Mouse (Mus musculus): Measurements from ENCODE around the gene Wfs1. TPM values are rescaled to one million over a fixed set of nuclear protein-coding genes. Genes with fewer than 3 reads are reported as not detected.
"Not testable (repeated sequence)": the region's sequence is repeated elsewhere in the genome, so short reads cannot be mapped to it uniquely, and the experiment has no call there.

Gene Wfs1
- polyA plus RNA-seq, 1 experiment from 2014 or later: 10.9 TPM

DNA sequence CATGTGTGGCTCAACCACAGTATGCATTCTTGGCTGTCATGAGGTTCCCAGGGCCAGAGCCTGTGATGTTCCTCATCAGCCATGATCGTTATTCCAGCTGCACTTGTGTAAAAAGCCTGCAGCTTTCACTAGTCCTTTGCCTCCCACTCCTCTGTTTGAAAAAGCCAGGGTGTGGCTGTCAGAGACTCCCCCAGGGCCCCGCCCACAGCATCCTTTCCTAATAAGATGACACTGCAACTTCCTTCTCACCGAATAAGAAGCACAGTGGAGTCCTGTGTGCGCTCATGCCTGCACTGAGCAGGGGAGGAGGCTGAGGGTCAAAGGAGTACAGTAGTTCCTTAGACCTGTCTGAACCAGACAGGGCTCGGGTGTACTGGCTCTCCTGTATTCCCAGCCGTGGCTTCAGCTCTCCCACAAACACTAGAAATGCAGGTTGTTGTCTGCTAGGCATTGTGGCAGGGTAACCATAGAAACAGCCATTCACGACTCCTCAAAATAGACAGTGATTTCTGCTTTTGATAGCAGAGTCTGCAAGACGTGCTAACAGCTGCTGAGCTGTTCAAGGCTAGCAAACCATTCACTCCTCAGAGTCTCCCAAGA lies 43.8 kb downstream of the Wfs1 start:
- Histone ChIP-seq H3K9ac (no peak overlapping the region), H3K9me3 (no peaks in the 10 kb centered on the region), H3K27ac (no peak overlapping the region), H3K4me2 (replicated peaks) (no peak overlapping the region), H3K4me1 (no peaks in the 10 kb centered on the region), H3K27me3 (peaks cover 15% of the 10 kb centered on the region; the same call in 1 of the 2 replicates), H3K4me3 (no peak overlapping the region), H3K36me3 (no peaks in the 10 kb centered on the region)
- WGBS: 62% methylated on average over 8 of the region's 8 CpGs
- ATAC-seq (ENCODE audit: low FRiP score, low read depth): no peak

DNA sequence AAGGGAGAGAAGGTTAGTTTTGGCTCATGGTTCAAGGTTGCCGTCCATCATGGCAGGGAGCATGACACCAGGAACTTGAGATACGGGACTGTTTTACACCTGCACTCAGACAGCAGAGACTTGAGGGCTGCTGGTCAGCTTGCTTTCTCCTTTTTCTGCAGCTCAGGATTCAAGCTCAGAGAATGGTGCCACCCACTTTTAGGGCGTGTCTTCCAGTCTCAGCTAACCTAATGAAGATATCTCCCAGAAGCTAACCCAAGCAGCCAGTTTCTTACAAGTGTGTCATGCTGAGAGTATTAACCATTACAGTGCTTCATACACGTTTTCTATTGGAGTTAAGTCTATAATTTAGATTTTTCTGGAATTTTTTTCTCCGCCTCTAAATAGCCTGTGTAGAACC lies 44.5 kb downstream of the Wfs1 start:
- WGBS: 58% methylated on average over 5 of the region's 5 CpGs

DNA sequence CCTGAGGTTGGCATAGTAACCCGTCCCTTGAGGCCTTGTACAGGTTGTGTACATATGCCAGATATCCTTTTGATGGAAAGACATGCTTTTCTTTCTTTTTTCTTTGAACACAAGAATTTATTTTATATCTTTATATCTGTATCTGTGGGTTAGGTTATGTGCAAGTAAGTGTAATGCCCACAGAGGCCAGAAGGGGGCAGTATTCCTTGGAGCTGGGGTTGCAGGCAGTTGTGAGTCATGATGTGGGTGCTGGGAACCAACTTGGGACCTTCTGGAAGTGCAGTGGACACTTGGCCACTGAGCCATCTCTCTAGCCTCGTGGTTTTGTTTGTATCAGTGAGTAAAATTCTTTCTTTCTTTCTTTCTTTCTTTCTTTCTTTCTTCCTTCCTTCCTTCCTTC lies 46.6 kb downstream of the Wfs1 start:
- 84% methylated on average over 2 of the region's 2 CpGs for WGBS
- no peak overlapping the region for H3K27ac ChIP-seq
- H3K4me3 ChIP-seq: no peak overlapping the region
- no peaks in the 10 kb centered on the region for H3K4me1 ChIP-seq
- H3K36me3 ChIP-seq: no peaks in the 10 kb centered on the region
- no peak for ATAC-seq (ENCODE audit: low FRiP score, low read depth)
- no peak overlapping the region for H3K9ac ChIP-seq
- H3K4me2 ChIP-seq (replicated peaks): no peak overlapping the region
- peaks cover 10% of the 10 kb centered on the region; the same call in 1 of the 2 replicates for H3K27me3 ChIP-seq
- no peaks in the 10 kb centered on the region for H3K9me3 ChIP-seq

More for the DNA sequence above, 44.5 kb downstream of the Wfs1 start:
- no peaks in the 10 kb centered on the region for H3K9me3 ChIP-seq
- no peak overlapping the region for H3K9ac ChIP-seq
- no peaks in the 10 kb centered on the region for H3K36me3 ChIP-seq
- no peak overlapping the region for H3K4me2 ChIP-seq (replicated peaks)
- peaks cover 15% of the 10 kb centered on the region; the same call in 1 of the 2 replicates for H3K27me3 ChIP-seq
- H3K4me1 ChIP-seq: no peaks in the 10 kb centered on the region
- no peak overlapping the region for H3K4me3 ChIP-seq
- no peak overlapping the region for H3K27ac ChIP-seq
- no peak for ATAC-seq (ENCODE audit: low FRiP score, low read depth)

DNA sequence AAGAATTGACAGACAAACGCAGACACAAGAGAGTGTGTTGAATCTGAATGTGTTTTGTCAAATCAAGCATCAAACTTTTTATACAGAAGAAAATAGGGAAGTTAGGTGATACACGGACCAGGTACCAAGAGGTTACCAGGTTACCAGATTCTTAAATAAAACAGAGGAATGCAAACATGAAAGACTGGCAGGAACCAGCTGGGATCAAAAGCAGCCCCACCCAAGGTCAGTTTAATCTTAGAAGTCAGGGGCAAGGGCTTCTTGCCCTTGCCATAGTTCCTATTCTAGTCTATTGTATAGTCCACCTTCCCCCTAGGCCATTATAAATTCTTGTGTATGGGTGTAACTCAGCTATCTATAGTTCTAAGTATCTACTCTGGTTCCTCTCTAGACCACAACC lies 50.0 kb downstream of the Wfs1 start:
- H3K9me3 ChIP-seq; H3K36me3 ChIP-seq; H3K27ac ChIP-seq; H3K9ac ChIP-seq; H3K4me2 ChIP-seq (replicated peaks); ATAC-seq (ENCODE audit: low FRiP score, low read depth); H3K27me3 ChIP-seq; H3K4me1 ChIP-seq; H3K4me3 ChIP-seq: not testable (repeated sequence)
- WGBS: 74% methylated on average over 2 of the region's 2 CpGs

DNA sequence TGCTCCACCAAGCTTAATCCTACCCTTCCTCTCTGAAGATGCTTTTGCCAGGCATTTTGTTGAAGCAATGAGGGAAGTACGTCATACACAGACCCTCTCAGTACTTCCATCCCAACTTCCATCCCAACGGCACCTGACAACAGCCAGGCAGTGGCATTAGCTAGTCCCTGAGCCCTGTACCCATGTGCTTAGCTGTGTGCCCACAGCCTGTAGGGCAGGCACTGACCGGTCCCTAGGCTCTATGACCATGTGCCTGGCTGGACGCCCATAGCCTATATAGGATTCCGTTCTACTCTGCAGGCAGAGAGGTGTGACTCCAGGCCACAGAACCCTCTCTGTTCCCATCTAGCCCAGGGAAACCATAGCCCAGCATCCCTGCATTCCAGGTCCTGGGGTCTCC lies 51.0 kb downstream of the Wfs1 start:
- Histone ChIP-seq H3K27ac (no peak overlapping the region), H3K27me3 (no peaks in the 10 kb centered on the region), H3K9me3 (no peaks in the 10 kb centered on the region), H3K9ac (no peak overlapping the region), H3K4me3 (no peak overlapping the region), H3K36me3 (no peaks in the 10 kb centered on the region), H3K4me2 (replicated peaks) (no peak overlapping the region), H3K4me1 (peaks cover 9% of the 10 kb centered on the region)
- WGBS: 87% methylated on average over 5 of the region's 5 CpGs
- no peak for ATAC-seq (ENCODE audit: low FRiP score, low read depth)

DNA sequence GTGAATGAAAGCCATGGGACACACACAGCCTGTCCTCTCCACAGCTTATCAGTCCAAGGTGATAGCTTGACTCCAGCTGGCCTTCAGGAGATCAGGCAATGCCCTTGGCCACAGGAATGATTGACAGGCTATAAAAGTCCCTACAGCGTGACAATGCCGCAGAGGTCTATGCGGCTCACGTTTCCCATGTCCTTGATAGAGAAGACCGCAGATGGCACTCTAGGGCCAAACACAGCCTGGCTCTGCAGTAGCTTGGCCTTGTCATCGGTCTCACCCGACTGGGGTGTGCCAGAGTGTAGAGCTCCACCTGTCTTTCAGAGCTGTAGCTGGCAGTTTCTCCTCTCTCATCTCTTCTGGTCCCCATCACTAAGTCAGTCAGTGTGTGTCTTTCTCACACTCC lies 52.5 kb downstream of the Wfs1 start:
- ATAC-seq (ENCODE audit: low FRiP score, low read depth): no peak
- H3K9ac ChIP-seq: no peak overlapping the region
- 0 out of 2 replicates have a peak, but pooled peaks cover 3% of the 10 kb centered on the region for H3K9me3 ChIP-seq
- H3K4me3 ChIP-seq: no peak overlapping the region
- no peaks in the 10 kb centered on the region for H3K27me3 ChIP-seq
- WGBS: 75% methylated on average over 7 of the region's 7 CpGs
- peaks cover 9% of the 10 kb centered on the region for H3K4me1 ChIP-seq
- H3K4me2 ChIP-seq (replicated peaks): no peak overlapping the region
- no peaks in the 10 kb centered on the region for H3K36me3 ChIP-seq
- no peak overlapping the region for H3K27ac ChIP-seq

DNA sequence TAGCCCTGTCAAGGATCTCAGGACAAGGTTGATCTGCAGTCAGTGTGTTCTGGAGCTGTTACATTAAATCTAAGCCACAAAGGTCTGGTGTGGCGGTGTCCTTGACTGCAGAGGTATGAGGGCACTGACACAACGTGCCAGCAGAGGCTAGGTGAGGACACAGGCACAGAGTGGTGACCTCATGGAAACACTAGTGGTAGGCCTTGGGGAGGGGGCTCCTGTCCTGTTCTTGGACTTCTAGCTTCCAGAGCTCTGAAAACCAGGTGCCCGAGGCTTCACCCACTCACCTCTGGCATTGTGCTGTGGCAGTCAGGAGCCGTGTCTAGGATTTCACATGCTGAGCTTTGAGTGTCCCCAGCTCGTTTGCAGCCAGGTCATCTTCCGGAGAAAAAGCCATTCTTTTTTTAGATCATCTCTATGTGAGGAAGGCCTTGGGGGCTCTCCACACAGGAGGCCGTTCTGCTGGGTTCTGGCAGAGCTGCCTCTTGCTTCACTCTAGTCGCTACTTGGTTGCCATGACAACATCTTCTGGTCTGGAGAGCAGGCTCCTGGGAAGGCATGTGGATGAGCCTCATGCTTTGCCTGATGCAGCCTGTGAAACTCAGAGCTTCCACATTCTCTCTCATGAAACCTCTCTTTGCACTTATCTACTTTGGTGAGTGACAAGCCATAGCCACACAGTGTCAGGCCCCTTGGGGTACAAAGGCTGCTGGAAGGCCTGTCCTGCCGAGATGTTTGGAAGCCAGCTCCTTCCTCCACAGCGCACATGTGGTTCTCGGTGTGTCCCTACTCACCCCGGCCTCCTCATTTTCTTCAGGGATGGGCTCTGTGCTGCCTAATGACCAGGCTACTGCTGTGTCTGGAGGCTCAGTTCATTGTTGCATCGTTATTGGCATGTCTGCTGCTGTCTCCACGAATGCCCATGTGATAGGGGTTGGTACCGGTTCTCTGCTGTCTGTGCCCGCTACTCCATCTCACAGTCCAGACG lies 53.2 kb downstream of the Wfs1 start:
- H3K4me3 ChIP-seq: no peak overlapping the region
- ATAC-seq (ENCODE audit: low FRiP score, low read depth): no peak
- no peaks in the 10 kb centered on the region for H3K27me3 ChIP-seq
- H3K9me3 ChIP-seq: 0 out of 2 replicates have a peak, but pooled peaks cover 3% of the 10 kb centered on the region
- H3K27ac ChIP-seq: no peak overlapping the region
- 59% methylated on average over 17 of the region's 17 CpGs for WGBS
- H3K9ac ChIP-seq: no peak overlapping the region
- H3K4me1 ChIP-seq: peaks cover 9% of the 10 kb centered on the region
- H3K4me2 ChIP-seq (replicated peaks): no peak overlapping the region
- H3K36me3 ChIP-seq: no peaks in the 10 kb centered on the region

DNA sequence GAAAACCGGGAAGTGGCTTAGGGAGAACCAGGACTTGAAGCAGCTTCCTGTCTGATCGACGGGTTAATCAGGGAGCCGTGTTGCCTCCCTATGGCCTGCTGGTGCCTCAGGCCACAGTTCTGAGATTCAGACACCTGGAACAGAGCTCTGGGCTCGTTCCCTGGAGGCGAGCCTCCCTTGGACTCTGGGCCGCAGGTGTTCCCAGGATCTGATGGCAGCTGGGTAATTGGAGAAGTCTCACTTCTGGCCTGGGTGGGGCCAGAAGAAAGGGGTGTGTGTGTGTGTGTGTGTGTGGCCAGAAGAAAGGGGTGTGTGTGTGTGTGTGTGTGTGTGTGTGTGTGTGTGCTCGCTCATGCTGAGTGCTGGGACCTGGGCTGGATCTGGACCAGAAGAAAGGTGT lies 55.6 kb downstream of the Wfs1 start:
- H3K27me3 ChIP-seq: no peaks in the 10 kb centered on the region
- H3K4me3 ChIP-seq: no peak overlapping the region
- 11% methylated on average over 7 of the region's 8 CpGs for WGBS
- H3K9ac ChIP-seq: no peak overlapping the region
- H3K9me3 ChIP-seq: 0 out of 2 replicates have a peak, but pooled peaks cover 3% of the 10 kb centered on the region
- peak; percentile 33; the same call in 1 of the 2 replicates for ATAC-seq (ENCODE audit: low FRiP score, low read depth)
- H3K27ac ChIP-seq: no peak overlapping the region
- no peaks in the 10 kb centered on the region for H3K36me3 ChIP-seq
- H3K4me2 ChIP-seq (replicated peaks): no peak overlapping the region
- peaks cover 9% of the 10 kb centered on the region for H3K4me1 ChIP-seq

DNA sequence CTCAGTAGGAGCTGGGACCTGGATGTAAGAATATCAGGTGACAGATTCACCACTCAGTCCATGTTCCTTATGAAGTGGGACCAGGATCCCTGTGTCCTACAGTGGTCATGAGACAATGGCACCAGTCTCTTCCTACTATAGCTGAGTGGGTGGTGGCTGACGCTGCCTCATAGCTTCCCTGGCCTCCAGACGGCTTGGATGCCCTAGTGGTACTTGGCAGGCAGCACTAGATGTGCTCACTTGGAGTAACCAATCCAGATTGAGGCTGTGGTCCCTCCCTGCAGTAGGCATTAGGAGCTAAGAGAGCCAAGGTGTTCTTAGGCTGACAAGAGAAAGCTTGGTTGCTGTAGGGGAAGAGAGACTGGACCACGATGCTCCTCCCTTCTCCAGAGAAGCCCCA lies 59.6 kb downstream of the Wfs1 start:
- H3K4me1 ChIP-seq: peaks cover 7% of the 10 kb centered on the region
- no peak overlapping the region for H3K4me3 ChIP-seq
- 81% methylated on average over 3 of the region's 3 CpGs for WGBS
- no peak overlapping the region for H3K9ac ChIP-seq
- no peak for ATAC-seq (ENCODE audit: low FRiP score, low read depth)
- H3K27me3 ChIP-seq: no peaks in the 10 kb centered on the region
- H3K27ac ChIP-seq: no peak overlapping the region
- no peaks in the 10 kb centered on the region for H3K36me3 ChIP-seq
- 0 out of 2 replicates have a peak, but pooled peaks cover 3% of the 10 kb centered on the region for H3K9me3 ChIP-seq
- no peak overlapping the region for H3K4me2 ChIP-seq (replicated peaks)

DNA sequence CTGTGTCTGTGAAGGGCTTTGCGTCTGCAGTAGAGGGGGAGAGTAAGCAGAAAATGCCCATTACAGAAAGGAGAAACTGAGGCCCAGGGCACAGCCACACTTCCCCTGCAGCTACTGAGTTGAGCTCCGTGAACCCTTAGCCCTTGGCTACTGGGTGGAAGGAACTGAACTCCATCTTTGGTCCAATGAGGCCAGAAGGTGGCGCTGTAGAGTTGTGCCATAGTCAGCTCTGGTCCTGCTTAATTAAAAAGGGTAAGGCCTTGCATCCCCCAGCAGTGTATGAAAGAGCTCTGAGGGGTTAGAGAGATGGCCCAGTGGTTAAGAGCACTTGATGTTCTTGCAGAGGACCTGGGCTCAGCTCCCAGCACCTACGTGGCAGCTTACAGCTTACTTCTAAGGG lies 60.3 kb downstream of the Wfs1 start:
- Histone ChIP-seq H3K36me3 (no peaks in the 10 kb centered on the region), H3K4me1 (peaks cover 2% of the 10 kb centered on the region; the same call in 1 of the 2 replicates), H3K4me2 (replicated peaks) (no peak overlapping the region), H3K27ac (no peak overlapping the region), H3K9me3 (0 out of 2 replicates have a peak, but pooled peaks cover 3% of the 10 kb centered on the region), H3K9ac (no peak overlapping the region), H3K27me3 (0 out of 2 replicates have a peak, but pooled peaks cover under 1% of the 10 kb centered on the region), H3K4me3 (no peak overlapping the region)
- 48% methylated on average over 4 of the region's 4 CpGs for WGBS
- no peak for ATAC-seq (ENCODE audit: low FRiP score, low read depth)

DNA sequence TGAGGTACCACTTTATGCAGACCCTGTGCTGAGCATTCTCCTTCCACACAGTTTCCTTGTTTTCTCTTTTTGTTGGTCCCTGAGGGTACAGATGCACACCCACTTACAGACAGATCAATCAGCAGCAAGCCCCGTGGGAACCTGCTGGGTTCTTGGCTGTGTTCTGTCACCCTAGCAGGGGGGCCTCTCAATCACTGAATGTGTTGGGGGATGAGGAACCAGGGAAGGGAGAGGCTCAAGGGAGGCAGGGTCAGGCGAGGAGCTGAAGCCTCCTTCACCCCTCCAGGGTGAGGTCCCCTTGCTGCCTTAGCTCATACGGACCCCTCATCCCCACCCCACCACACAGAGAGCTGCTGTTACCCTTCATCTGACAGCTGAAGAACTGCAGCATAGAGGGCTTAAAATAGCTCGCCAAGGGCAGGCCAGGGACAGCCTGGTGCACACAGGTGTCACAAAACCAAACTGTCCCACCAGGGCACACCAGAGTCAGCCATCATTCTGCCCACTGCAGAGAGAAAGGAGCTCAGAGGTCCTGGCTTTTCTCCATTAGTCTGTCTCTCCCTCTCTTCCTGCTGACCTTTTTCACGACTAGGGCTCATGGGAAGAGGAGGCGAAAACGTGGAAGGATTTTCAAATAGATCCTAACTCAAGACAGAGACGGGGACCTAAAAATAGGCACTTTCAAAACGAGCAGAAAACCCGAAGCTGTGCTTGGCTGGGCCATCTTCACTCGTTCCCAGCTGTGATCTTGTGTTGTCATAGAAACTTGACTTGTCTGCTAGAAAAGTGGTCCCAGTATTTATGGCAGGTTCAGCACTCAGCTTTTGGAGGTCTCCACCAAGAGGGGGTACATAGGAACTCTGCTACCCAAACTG lies 64.9 kb downstream of the Wfs1 start:
- H3K27ac ChIP-seq: no peak overlapping the region
- no peak overlapping the region for H3K4me3 ChIP-seq
- H3K4me1 ChIP-seq: peaks cover 6% of the 10 kb centered on the region; the same call in 1 of the 2 replicates
- no peak overlapping the region for H3K4me2 ChIP-seq (replicated peaks)
- H3K9me3 ChIP-seq: no peaks in the 10 kb centered on the region
- 0 out of 2 replicates have a peak, but pooled peaks cover 6% of the 10 kb centered on the region for H3K27me3 ChIP-seq
- 41% methylated on average over 11 of the region's 11 CpGs for WGBS
- ATAC-seq (ENCODE audit: low FRiP score, low read depth): no peak
- H3K9ac ChIP-seq: no peak overlapping the region
- no peaks in the 10 kb centered on the region for H3K36me3 ChIP-seq

Measured in limb, embryonic 13.5 days (tissue).